Mouse (Mus musculus): ENCODE measurements around the gene Olfr1506.
"Not testable (repeated sequence)": the region's sequence is repeated elsewhere in the genome, so short reads cannot be mapped to it uniquely, and the experiment has no call there.

The Olfr1506 gene

GRCm38 (mm10) chr2:90224393-90224792 lies at the start of gene Olfr1506:
Gene Olfr1506 (minus strand): TSS chr2:90224493.
- DNase-seq (ENCODE audit: low spot score in 2 of 2): not testable (repeated sequence)

- no peak for DNase-seq (ENCODE audit: low spot score in 2 of 2)
Observed at GRCm38 (mm10) chr2:90270932-90271331, 46.6 kb upstream of the Olfr1506 start, which contains the start of gene Olfr1271. Gene Olfr1271 (minus strand): TSS chr2:90271032.

GRCm38 (mm10) chr2:90257492-90257891 lies 33.2 kb upstream of the Olfr1506 start, which contains the start of gene Olfr142:
Gene Olfr142 (minus strand): TSS chr2:90257592.
- DNase-seq (ENCODE audit: low spot score in 2 of 2): no peak

- not testable (repeated sequence) for DNase-seq (ENCODE audit: low spot score in 2 of 2)
Observed at GRCm38 (mm10) chr2:90199606-90200005, 24.7 kb downstream of the Olfr1506 start.

GRCm38 (mm10) chr2:90195285-90195684 lies 29.0 kb downstream of the Olfr1506 start:
- not testable (repeated sequence) for DNase-seq (ENCODE audit: low spot score in 2 of 2)

GRCm38 (mm10) chr2:90194750-90195149 lies 29.5 kb downstream of the Olfr1506 start:
- DNase-seq (ENCODE audit: low spot score in 2 of 2): not testable (repeated sequence)

GRCm38 (mm10) chr2:90187082-90187481 lies 37.2 kb downstream of the Olfr1506 start:
- not testable (repeated sequence) for DNase-seq (ENCODE audit: low spot score in 2 of 2)

- not testable (repeated sequence) for DNase-seq (ENCODE audit: low spot score in 2 of 2)
Observed at GRCm38 (mm10) chr2:90186082-90186481, 38.2 kb downstream of the Olfr1506 start.
